Mouse (Mus musculus) bone marrow macrophage, adult 2 months (primary cell): ENCODE measurements around the gene Ppp1r11. TPM values are rescaled to one million over a fixed set of nuclear protein-coding genes. Genes with fewer than 3 reads are reported as not detected.

Experiments
- H3K27ac ChIP-seq: 2 replicates; pipeline ENCODE4 v1.5.1; 2012; ENCODE audit warnings: low read depth, low read length; ENCODE audit not compliant: insufficient read depth
- H3K4me1 ChIP-seq: 2 replicates; pipeline ENCODE4 v1.6.1; 2012; ENCODE audit warnings: low read length; ENCODE audit not compliant: control insufficient read depth, insufficient read depth
- H3K4me3 ChIP-seq: 2 replicates; pipeline ENCODE4 v1.5.1; 2012; ENCODE audit warnings: mild to moderate bottlenecking, low read length, moderate library complexity; ENCODE audit not compliant: insufficient read depth
- CTCF ChIP-seq: IDR thresholded peaks from 2 replicates; pipeline ENCODE4 v1.5.1; 2012; ENCODE audit warnings: low read depth, mild to moderate bottlenecking, low read length, moderate library complexity
- POLR2A ChIP-seq: IDR thresholded peaks from 2 replicates; pipeline ENCODE4 v1.6.1; 2012; ENCODE audit warnings: mild to moderate bottlenecking, low read depth, low read length, borderline replicate concordance
- polyA plus RNA-seq: library from polyadenylated mRNA; stranded (reverse); fragments of >200 nt; gene quantifications from 2 replicates; pipeline ENCODE4 v1.2.4, GENCODE M21; 2012; ENCODE audit not compliant: missing spikeins, insufficient read depth, insufficient read length

Gene Ppp1r11
- polyA plus RNA-seq, 1 experiment: 64.4 TPM

DNA sequence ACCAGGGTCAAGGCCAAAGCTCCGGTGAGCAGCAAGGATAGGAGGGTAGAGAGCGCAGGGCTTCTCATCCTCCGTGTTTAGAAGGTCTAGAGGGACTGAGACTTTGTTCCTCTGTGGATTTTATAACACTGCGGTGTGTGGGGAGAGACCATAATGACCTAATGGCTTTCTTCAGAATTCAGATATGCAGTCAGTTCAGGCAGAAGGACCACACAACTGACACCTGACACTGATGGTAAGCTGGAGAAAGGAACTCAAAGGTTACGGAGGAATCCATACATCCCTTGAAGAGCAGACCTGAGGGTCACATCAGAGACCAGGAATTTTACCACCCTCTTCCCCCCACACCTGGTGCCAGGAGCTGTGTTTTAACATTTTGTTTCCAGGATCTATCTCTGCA lies 37.9 kb upstream of the Ppp1r11 start, which contains the start of gene H2-M5:
TSS of gene H2-M5 (minus strand) at position 101 of the 400 bp plus-strand sequence.
- TF ChIP-seq CTCF (no peak), POLR2A (no peak)
- H3K4me3 ChIP-seq: no peak within 1 kb of the TSS
- H3K4me1 ChIP-seq: peaks cover 9% of the 10 kb centered on the region
- no peak within 1 kb of the TSS for H3K27ac ChIP-seq

- Histone ChIP-seq H3K27ac (no peak overlapping the region), H3K4me3 (no peak overlapping the region), H3K4me1 (peaks cover 7% of the 10 kb centered on the region)
- no peak for TF ChIP-seq POLR2A
Observed at GRCm38 (mm10) chr17:36988475-36988874, 36.9 kb upstream of the Ppp1r11 start.

DNA sequence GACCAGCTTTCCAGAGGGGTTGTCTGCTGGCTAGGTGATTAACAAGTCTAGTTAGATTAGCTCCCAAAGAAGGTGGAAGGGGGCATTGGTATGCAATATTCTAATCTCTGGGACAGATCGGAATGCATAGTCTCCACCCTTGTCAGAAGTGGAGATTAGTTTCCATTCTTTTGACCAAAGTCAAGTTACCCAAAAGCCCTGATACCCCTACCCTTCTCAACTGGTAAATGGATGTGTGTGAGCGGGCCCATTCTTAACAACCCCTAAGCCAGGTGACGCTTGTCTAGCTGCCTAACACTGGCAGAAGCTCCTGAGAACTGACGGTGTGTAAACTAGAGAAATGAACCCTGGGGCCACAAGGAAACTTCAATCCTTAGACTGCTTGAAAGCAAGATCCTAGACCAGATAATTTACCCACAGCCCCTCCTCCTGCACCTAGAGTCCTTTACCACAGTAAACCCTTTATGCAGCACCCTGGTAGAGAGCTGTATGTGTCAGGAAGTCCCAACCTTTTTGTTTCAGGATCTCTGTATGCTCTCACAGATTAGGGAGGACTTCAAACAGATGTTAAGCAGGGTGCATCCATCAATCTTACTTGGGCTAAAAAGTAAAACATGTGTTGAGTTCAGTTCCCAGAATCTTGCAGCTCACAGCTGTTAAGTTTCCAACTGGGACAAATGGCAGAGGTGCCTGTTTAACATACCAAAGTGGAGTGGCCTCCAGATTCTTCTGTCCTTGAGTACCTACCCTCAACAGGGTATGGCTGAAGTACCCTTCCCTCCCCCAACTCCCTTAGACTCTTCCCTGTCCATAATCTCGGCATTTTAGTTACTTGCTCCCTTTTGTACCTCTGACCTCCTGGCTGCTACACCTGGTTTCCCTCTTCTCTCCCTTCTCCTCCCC lies 31.0 kb upstream of the Ppp1r11 start:
- no peak for TF ChIP-seq POLR2A
- TF ChIP-seq CTCF: no peak
- no peak overlapping the region for H3K27ac ChIP-seq
- no peak overlapping the region for H3K4me3 ChIP-seq
- H3K4me1 ChIP-seq: 0 out of 2 replicates have a peak, but pooled peaks cover 2% of the 10 kb centered on the region

DNA sequence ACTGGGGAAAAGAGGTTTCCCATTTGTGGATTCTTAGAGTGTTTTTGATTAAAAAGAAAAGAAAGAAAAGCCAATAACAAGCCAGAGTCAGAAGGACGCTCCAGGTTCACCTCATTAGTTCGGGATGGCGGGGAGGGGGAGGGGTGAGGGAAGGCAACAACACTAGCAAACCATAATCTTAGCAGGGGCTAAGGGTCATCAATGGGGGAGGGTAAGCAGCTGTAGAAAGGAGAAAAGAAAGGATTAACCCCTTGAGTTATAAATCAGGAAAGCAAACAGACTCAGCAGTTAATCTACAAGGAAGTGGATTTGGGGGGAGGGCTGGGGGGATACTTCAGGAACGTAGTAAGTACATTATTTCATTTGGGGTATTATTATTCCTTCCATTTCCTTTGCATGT lies 30.3 kb upstream of the Ppp1r11 start:
- Histone ChIP-seq H3K4me3 (no peak overlapping the region), H3K4me1 (0 out of 2 replicates have a peak, but pooled peaks cover 2% of the 10 kb centered on the region), H3K27ac (no peak overlapping the region)
- TF ChIP-seq POLR2A (no peak), CTCF (no peak)

- Histone ChIP-seq H3K4me3 (no peak within 1 kb of the TSS), H3K27ac (no peak within 1 kb of the TSS)
Observed at GRCm38 (mm10) chr17:36981221-36981813, 29.8 kb upstream of the Ppp1r11 start, which contains the start of gene 2410137M14Rik. Gene 2410137M14Rik (minus strand): TSS chr17:36981237.

DNA sequence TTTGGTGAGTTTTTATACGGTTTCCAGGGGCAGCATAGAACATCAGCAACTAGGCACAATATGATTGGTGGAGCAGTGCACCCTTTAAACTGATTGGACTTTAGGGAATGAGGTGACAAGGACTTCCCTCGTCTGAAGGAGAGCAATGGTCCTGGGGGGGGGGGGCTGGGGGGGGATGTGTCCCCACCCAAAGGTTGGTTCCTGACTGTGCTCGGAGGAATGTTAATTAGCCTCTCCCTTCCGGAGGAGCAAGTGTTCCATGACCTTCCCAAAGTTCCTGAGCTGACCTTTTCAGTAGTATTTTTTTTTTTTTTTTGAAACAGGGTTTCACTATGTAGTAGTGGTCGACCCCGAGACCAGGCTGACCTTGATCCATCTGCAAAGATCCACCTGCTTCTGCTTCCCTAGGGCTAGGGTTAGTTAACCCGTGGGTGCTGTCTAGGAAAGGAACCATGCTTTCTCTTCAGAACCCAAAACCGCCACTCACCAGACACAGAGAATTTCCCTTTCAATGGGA lies 21.8 kb upstream of the Ppp1r11 start:
- H3K4me3 ChIP-seq: no peak overlapping the region
- peaks cover 9% of the 10 kb centered on the region for H3K4me1 ChIP-seq
- TF ChIP-seq POLR2A (no peak), CTCF (no peak)
- H3K27ac ChIP-seq: no peak overlapping the region

More at GRCm38 (mm10) chr17:36981221-36981813, 29.8 kb upstream of the Ppp1r11 start, which contains the start of gene 2410137M14Rik:
- H3K4me1 ChIP-seq: 0 out of 2 replicates have a peak, but pooled peaks cover 2% of the 10 kb centered on the region
- TF ChIP-seq CTCF: no peak
- no peak for TF ChIP-seq POLR2A

- TF ChIP-seq POLR2A (no peak), CTCF (no peak)
- H3K4me3 ChIP-seq: no peak overlapping the region
- H3K27ac ChIP-seq: no peak overlapping the region
- peaks cover 9% of the 10 kb centered on the region for H3K4me1 ChIP-seq
Observed at GRCm38 (mm10) chr17:36972791-36973190, 21.2 kb upstream of the Ppp1r11 start.

DNA sequence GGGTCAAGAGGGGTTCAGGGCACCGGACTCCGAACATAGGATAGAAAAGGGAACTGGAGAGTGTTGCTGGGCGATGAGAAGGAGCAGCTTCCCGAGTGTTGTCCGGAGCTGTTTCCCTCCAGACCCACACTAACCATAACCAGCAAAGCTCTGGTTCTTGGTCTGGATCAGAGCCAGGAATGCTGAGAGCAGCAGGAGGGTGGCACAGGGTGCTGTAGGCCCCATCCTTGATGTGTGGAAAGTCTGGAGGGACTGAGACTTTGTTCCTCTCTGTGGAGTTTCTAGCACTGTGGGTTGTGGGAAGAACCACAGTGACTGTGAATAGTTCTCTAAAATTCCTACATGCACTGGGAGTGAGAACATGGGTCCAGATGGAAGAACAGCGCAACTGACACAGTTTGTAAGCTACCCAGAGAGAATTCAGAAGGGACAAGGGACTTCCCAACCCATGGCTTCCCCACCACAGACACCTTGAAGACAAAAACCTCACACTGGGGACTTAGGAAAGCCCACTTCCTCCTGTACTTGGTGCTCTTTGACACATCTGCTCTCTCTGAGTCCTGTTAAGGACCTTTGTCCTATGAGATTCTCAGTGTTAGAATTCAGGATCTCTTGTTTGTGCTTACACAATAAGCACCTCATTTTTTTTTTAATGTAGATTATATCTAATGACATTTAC lies 19.8 kb upstream of the Ppp1r11 start:
- no peak for TF ChIP-seq POLR2A
- no peak for TF ChIP-seq CTCF

GRCm38 (mm10) chr17:36970316-36970890 lies 18.9 kb upstream of the Ppp1r11 start:
- Histone ChIP-seq H3K4me1 (peaks cover 19% of the 10 kb centered on the region), H3K27ac (no peak overlapping the region), H3K4me3 (no peak overlapping the region)
- TF ChIP-seq POLR2A: no peak
- TF ChIP-seq CTCF: no peak

More for the DNA sequence above, 19.8 kb upstream of the Ppp1r11 start:
- Histone ChIP-seq H3K27ac (no peak overlapping the region), H3K4me3 (no peak overlapping the region), H3K4me1 (peaks cover 17% of the 10 kb centered on the region)

DNA sequence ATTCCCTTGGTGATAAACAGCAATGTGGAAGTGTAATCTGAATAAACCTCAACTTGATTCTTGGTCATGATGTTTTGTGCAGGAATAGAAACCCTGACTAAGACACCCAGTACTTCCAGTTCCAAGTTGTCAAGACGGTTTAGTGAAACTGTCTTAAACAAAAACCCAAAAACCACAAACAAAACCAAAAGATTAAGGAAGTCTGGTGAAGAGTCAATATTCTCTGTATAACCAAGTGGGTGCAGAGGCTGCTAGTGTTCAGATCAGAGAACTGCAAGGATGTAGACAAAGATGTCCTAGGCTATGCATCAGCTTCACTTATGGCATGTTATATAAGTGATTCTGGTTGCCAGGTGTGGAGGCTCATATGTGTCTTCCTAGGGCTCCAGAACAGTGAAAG lies 15.3 kb upstream of the Ppp1r11 start:
- Histone ChIP-seq H3K27ac (no peak overlapping the region), H3K4me3 (no peak overlapping the region), H3K4me1 (peaks cover 19% of the 10 kb centered on the region)
- TF ChIP-seq CTCF (no peak), POLR2A (no peak)
